8 mouse cellular contexts compared by ENCODE assay signal in genomic region chr19:6085417-6085879, GRCm38 (mm10). TPM values are rescaled to one million over a fixed set of nuclear protein-coding genes. Genes with fewer than 3 reads are reported as not detected.
DNase-seq lines count a peak whose midpoint lies in the region; ATAC-seq and TF ChIP-seq lines count a peak whose summit lies in the region.

No protein-coding gene starts in this region.

- no peak for DNase-seq in gastrocnemius, adult 2 months
- no peak for DNase-seq in gastrocnemius, postnatal 4 days (ENCODE audit: low spot score in 2 of 2)
- DNase-seq in forelimb bud, embryonic 11.5 days (ENCODE audit: low read depth, low spot score) = peak; percentile 79
- DNase-seq in lung, postnatal 14 days = peak; percentile 48
- no peak for DNase-seq in left cerebral cortex, adult 9 months (ENCODE audit: low spot score in 2 of 2)

- ATAC-seq in kidney, embryonic 14.5 days (ENCODE audit: low FRiP score, low TSS enrichment) = peak; percentile 88

- intact Hi-C loops in gastrocnemius, adult 2 months (cut with DNase I) = loop anchor here (2.0 kb wide), 1 partner anchor 31 kb away; no protein-coding TSS in a partner anchor

- WGBS in bone marrow, adult 2 months = under 1% methylated on average over 17 of the region's 17 CpGs
- 1% methylated on average over 17 of the region's 17 CpGs for WGBS in kidney, embryonic 14.5 days
- under 1% methylated on average over 17 of the region's 17 CpGs for WGBS in small intestine, adult 2 months

- H3K4me3 ChIP-seq in gastrocnemius, adult 2 months = peak overlapping the region; percentile 86
- peak overlapping the region; percentile 71 for H3K4me3 ChIP-seq in bone marrow, adult 2 months (replicated peaks; ENCODE audit: control insufficient read depth, low read depth, low read length)
- peak overlapping the region; percentile 71 for H3K4me3 ChIP-seq in kidney, embryonic 14.5 days (ENCODE audit: low read length)
- H3K4me3 ChIP-seq in small intestine, adult 2 months (ENCODE audit: low read depth, low read length) = peak overlapping the region; percentile 74

- H3K9ac ChIP-seq in kidney, embryonic 14.5 days (ENCODE audit: low read depth, low read length) = peak overlapping the region; percentile 76

- no peak overlapping the region for H3K27ac ChIP-seq in gastrocnemius, adult 2 months
- peak overlapping the region; percentile 61 for H3K27ac ChIP-seq in bone marrow, adult 2 months (ENCODE audit: control insufficient read depth, insufficient read depth, low read depth, low read length, poor library complexity)
- H3K27ac ChIP-seq in kidney, embryonic 14.5 days (ENCODE audit: low read depth, low read length) = no peak overlapping the region
- H3K27ac ChIP-seq in small intestine, adult 2 months (ENCODE audit: insufficient read depth, low read depth, low read length) = 0 out of 2 replicates have a peak overlapping the region, but pooled peaks have one; percentile 9

- no peaks in the 10 kb centered on the region for H3K27me3 ChIP-seq in kidney, embryonic 14.5 days (ENCODE audit: control insufficient read depth, insufficient read depth, low read length)
- H3K27me3 ChIP-seq in small intestine, adult 2 months (ENCODE audit: control insufficient read depth, insufficient read depth, low read length) = no peaks in the 10 kb centered on the region

- H3K9me3 ChIP-seq in kidney, embryonic 14.5 days (ENCODE audit: control insufficient read depth, low read length) = no peaks in the 10 kb centered on the region

- peak overlapping the region; percentile 63 for H3K4me2 ChIP-seq in kidney, embryonic 14.5 days (replicated peaks; ENCODE audit: low read depth, low read length)

- TF ChIP-seq POLR2A in bone marrow, adult 2 months (IDR thresholded peaks at IDR 0.05; ENCODE audit: borderline replicate concordance, control insufficient read depth, low read depth, low read length) = no peak
- 0 out of 2 replicates have a peak, but pooled peaks have one; percentile 3 for TF ChIP-seq POLR2A in small intestine, adult 2 months (IDR thresholded peaks at IDR 0.05; ENCODE audit: low read depth, low read length)

- no peaks in the 10 kb centered on the region; the same call in 1 of the 2 replicates for H3K4me1 ChIP-seq in bone marrow, adult 2 months (ENCODE audit: control insufficient read depth, insufficient read depth, low read length)
- H3K4me1 ChIP-seq in kidney, embryonic 14.5 days (ENCODE audit: control insufficient read depth, insufficient read depth, low read length) = peaks cover 14% of the 10 kb centered on the region
- peaks cover 8% of the 10 kb centered on the region for H3K4me1 ChIP-seq in small intestine, adult 2 months (ENCODE audit: control insufficient read depth, insufficient read depth, insufficient read length, low read length)

- no peak for TF ChIP-seq CTCF in gastrocnemius, adult 2 months (IDR thresholded peaks at IDR 0.05)
- TF ChIP-seq CTCF in bone marrow, adult 2 months (IDR thresholded peaks at IDR 0.05; ENCODE audit: control insufficient read depth, insufficient read depth, low read length) = no peak
- TF ChIP-seq CTCF in small intestine, adult 2 months (IDR thresholded peaks at IDR 0.05; ENCODE audit: extremely low read depth, insufficient read length, insufficient replicate concordance, low read depth, low read length) = no peak

- peaks cover 56% of the 10 kb centered on the region for H3K36me3 ChIP-seq in kidney, embryonic 14.5 days (ENCODE audit: control insufficient read depth, insufficient read depth, low read length)
- H3K36me3 ChIP-seq in small intestine, adult 2 months (ENCODE audit: control insufficient read depth, insufficient read depth, low read length) = peaks cover 22% of the 10 kb centered on the region

RNA-seq across cellular contexts. Expression of gene Cdca5, which starts 0.7 kb away (rescaled TPM):
- total RNA-seq in gastrocnemius, adult 2 months (2021) = not detected
- 1 to 10 TPM; 7.7 to 8.1 TPM for total RNA-seq in gastrocnemius, postnatal 4 days (2021)
- 28.8 and 31.0 TPM in 2 replicates for polyA plus RNA-seq in bone marrow, adult 2 months (2011; ENCODE audit: insufficient read depth, insufficient read length, low replicate concordance, missing spikeins)
- 43.1 and 53.5 TPM in 2 replicates for polyA plus RNA-seq in kidney, embryonic 14.5 days (2014; fragmentation: Nextera tagmentation; extraction: Ambion mirVana)
- polyA plus RNA-seq in small intestine, adult 2 months (2012; rRNA removed) = 1.6 and 2.6 TPM in 2 replicates

RNA-seq across cellular contexts. Expression of gene Zfpl1, which starts 0.7 kb away (rescaled TPM):
- total RNA-seq in gastrocnemius, adult 2 months (2021) = 10 to 100 TPM; 11.2 to 13.1 TPM
- total RNA-seq in gastrocnemius, postnatal 4 days (2021) = 10 to 100 TPM; 28.5 to 34.6 TPM
- 12.2 and 22.8 TPM in 2 replicates for polyA plus RNA-seq in bone marrow, adult 2 months (2011; ENCODE audit: insufficient read depth, insufficient read length, low replicate concordance, missing spikeins)
- 81.0 and 82.3 TPM in 2 replicates for polyA plus RNA-seq in kidney, embryonic 14.5 days (2014; fragmentation: Nextera tagmentation; extraction: Ambion mirVana)
- 62.1 and 119 TPM in 2 replicates for polyA plus RNA-seq in small intestine, adult 2 months (2012; rRNA removed)

RNA-seq across cellular contexts. Expression of gene Gm28374, which starts 3.4 kb away (rescaled TPM):
- not detected for total RNA-seq in gastrocnemius, adult 2 months (2021)
- under 1 TPM in 1 of 2 experiments, not detected in 1; 0.52 TPM for total RNA-seq in gastrocnemius, postnatal 4 days (2021)
- polyA plus RNA-seq in bone marrow, adult 2 months (2011; ENCODE audit: insufficient read depth, insufficient read length, low replicate concordance, missing spikeins) = not detected in 2 replicates
- 1.1 and 1.5 TPM in 2 replicates for polyA plus RNA-seq in kidney, embryonic 14.5 days (2014; fragmentation: Nextera tagmentation; extraction: Ambion mirVana)
- polyA plus RNA-seq in small intestine, adult 2 months (2012; rRNA removed) = not detected in 2 replicates

RNA-seq across cellular contexts. Expression of gene Tmem262, which starts 5.6 kb away (rescaled TPM):
- not detected for total RNA-seq in gastrocnemius, adult 2 months (2021)
- not detected for total RNA-seq in gastrocnemius, postnatal 4 days (2021)
- not detected in 2 replicates for polyA plus RNA-seq in bone marrow, adult 2 months (2011; ENCODE audit: insufficient read depth, insufficient read length, low replicate concordance, missing spikeins)
- polyA plus RNA-seq in kidney, embryonic 14.5 days (2014; fragmentation: Nextera tagmentation; extraction: Ambion mirVana) = not detected in 2 replicates
- polyA plus RNA-seq in small intestine, adult 2 months (2012; rRNA removed) = not detected in 2 replicates

RNA-seq across cellular contexts. Expression of gene Vps51, which starts 8.4 kb away (rescaled TPM):
- total RNA-seq in gastrocnemius, adult 2 months (2021) = 10 to 100 TPM; 20.6 to 23.9 TPM
- total RNA-seq in gastrocnemius, postnatal 4 days (2021) = 10 to 100 TPM; 35.4 to 37.7 TPM
- 48.4 and 85.1 TPM in 2 replicates for polyA plus RNA-seq in bone marrow, adult 2 months (2011; ENCODE audit: insufficient read depth, insufficient read length, low replicate concordance, missing spikeins)
- 60.8 and 75.0 TPM in 2 replicates for polyA plus RNA-seq in kidney, embryonic 14.5 days (2014; fragmentation: Nextera tagmentation; extraction: Ambion mirVana)
- polyA plus RNA-seq in small intestine, adult 2 months (2012; rRNA removed) = 46.5 and 84.2 TPM in 2 replicates

Comparison
In these comparisons a context has a peak if more than half of its experiments do, and no peak if none do; other contexts are left out.
1. DNase-seq: peak in forelimb bud, embryonic 11.5 days (single experiment) and lung, postnatal 14 days (single experiment); none in gastrocnemius, adult 2 months (single experiment), gastrocnemius, postnatal 4 days (0 of 2) and left cerebral cortex, adult 9 months (0 of 2).
2. H3K27ac ChIP-seq: peak in bone marrow, adult 2 months (single experiment) and small intestine, adult 2 months (single experiment); none in gastrocnemius, adult 2 months (single experiment) and kidney, embryonic 14.5 days (single experiment).
3. Peak in every context shown above with its lines, with median percentiles within 50 percentile points of each other: H3K4me3 ChIP-seq.